Mouse (Mus musculus): ENCODE results near the gene Mpped1. TPM values are rescaled to one million over a fixed set of nuclear protein-coding genes. Genes with fewer than 3 reads are reported as not detected.

Gene Mpped1
- polyA plus RNA-seq, 1 experiment = not detected

GRCm38 (mm10) chr15:83801011-83801410 lies 21.7 kb downstream of the Mpped1 start:
- TF ChIP-seq TCF3 (IDR thresholded peaks at IDR 0.05; ENCODE audit: insufficient read length, low read depth) (no peak), POLR2AphosphoS2 (IDR thresholded peaks at IDR 0.05; ENCODE audit: insufficient read length, low read depth) (no peak), MYOD1 (IDR thresholded peaks at IDR 0.05; ENCODE audit: control insufficient read depth in 1 of 3, insufficient read length in 2 of 3, low read depth in 2 of 3) (no peak), MYOG (IDR thresholded peaks at IDR 0.05; ENCODE audit: control insufficient read depth in 1 of 3, insufficient read depth in 1 of 3, insufficient read length in 2 of 3, low read depth in 2 of 3) (no peak), REST (IDR thresholded peaks at IDR 0.05; ENCODE audit: insufficient read depth, insufficient read length) (no peak), CEBPB (IDR thresholded peaks at IDR 0.05; ENCODE audit: insufficient read depth, poor library complexity, severe bottlenecking) (no peak), E2F4 (IDR thresholded peaks at IDR 0.05; ENCODE audit: insufficient read depth) (no peak), TCF12 (IDR thresholded peaks at IDR 0.05; ENCODE audit: insufficient read depth, poor library complexity, severe bottlenecking) (no peak), POLR2A (IDR thresholded peaks at IDR 0.05; ENCODE audit: insufficient read length, low read depth) (no peak), SRF (IDR thresholded peaks at IDR 0.05; ENCODE audit: control insufficient read depth, insufficient read length, low read depth) (no peak), USF1 (IDR thresholded peaks at IDR 0.05; ENCODE audit: low read depth) (no peak), MAX (IDR thresholded peaks at IDR 0.05; ENCODE audit: low read depth) (no peak)
- Histone ChIP-seq H3K36me3 (ENCODE audit: control insufficient read depth, insufficient read depth) (no peaks in the 10 kb centered on the region), H3K79me2 (ENCODE audit: control insufficient read depth, insufficient read depth) (no peaks in the 10 kb centered on the region), H3ac (ENCODE audit: control insufficient read depth, insufficient read length) (no peak overlapping the region), H3K4me3 (no peak overlapping the region), H3K27me3 (ENCODE audit: control insufficient read depth, insufficient read depth, insufficient read length) (peaks cover 42% of the 10 kb centered on the region), H3K4me2 (ENCODE audit: low read depth) (no peak overlapping the region)

- H3K79me2 ChIP-seq (ENCODE audit: control insufficient read depth, insufficient read depth) = no peaks in the 10 kb centered on the region
- H3K4me3 ChIP-seq = no peak overlapping the region
- TF ChIP-seq TCF3 (IDR thresholded peaks at IDR 0.05; ENCODE audit: insufficient read length, low read depth) = no peak
- no peak for TF ChIP-seq POLR2AphosphoS2 (IDR thresholded peaks at IDR 0.05; ENCODE audit: insufficient read length, low read depth)
- no peak for TF ChIP-seq E2F4 (IDR thresholded peaks at IDR 0.05; ENCODE audit: insufficient read depth)
- TF ChIP-seq MYOD1 (IDR thresholded peaks at IDR 0.05; ENCODE audit: control insufficient read depth in 1 of 3, insufficient read length in 2 of 3, low read depth in 2 of 3) = no peak
- TF ChIP-seq CEBPB (IDR thresholded peaks at IDR 0.05; ENCODE audit: insufficient read depth, poor library complexity, severe bottlenecking) = no peak
- TF ChIP-seq USF1 (IDR thresholded peaks at IDR 0.05; ENCODE audit: low read depth) = no peak
- no peak for TF ChIP-seq SRF (IDR thresholded peaks at IDR 0.05; ENCODE audit: control insufficient read depth, insufficient read length, low read depth)
- no peak overlapping the region for H3ac ChIP-seq (ENCODE audit: control insufficient read depth, insufficient read length)
- no peaks in the 10 kb centered on the region for H3K36me3 ChIP-seq (ENCODE audit: control insufficient read depth, insufficient read depth)
- H3K27me3 ChIP-seq (ENCODE audit: control insufficient read depth, insufficient read depth, insufficient read length) = peaks cover 4% of the 10 kb centered on the region
- H3K4me2 ChIP-seq (ENCODE audit: low read depth) = no peak overlapping the region
Measured at GRCm38 (mm10) chr15:83814106-83814505, 34.8 kb downstream of the Mpped1 start.

- H3K27me3 ChIP-seq (ENCODE audit: control insufficient read depth, insufficient read depth, insufficient read length) = no peaks in the 10 kb centered on the region
- no peaks in the 10 kb centered on the region for H3K36me3 ChIP-seq (ENCODE audit: control insufficient read depth, insufficient read depth)
- H3ac ChIP-seq (ENCODE audit: control insufficient read depth, insufficient read length) = no peak overlapping the region
- no peak overlapping the region for H3K4me2 ChIP-seq (ENCODE audit: low read depth)
- H3K4me3 ChIP-seq = no peak overlapping the region
- TF ChIP-seq TCF3 (IDR thresholded peaks at IDR 0.05; ENCODE audit: insufficient read length, low read depth) (no peak), CEBPB (IDR thresholded peaks at IDR 0.05; ENCODE audit: insufficient read depth, poor library complexity, severe bottlenecking) (no peak), MAX (IDR thresholded peaks at IDR 0.05; ENCODE audit: low read depth) (no peak)
- no peaks in the 10 kb centered on the region for H3K79me2 ChIP-seq (ENCODE audit: control insufficient read depth, insufficient read depth)
Measured at GRCm38 (mm10) chr15:83828011-83828410, 48.7 kb downstream of the Mpped1 start.

- no peak overlapping the region for H3ac ChIP-seq (ENCODE audit: control insufficient read depth, insufficient read length)
- no peak overlapping the region for H3K4me2 ChIP-seq (ENCODE audit: low read depth)
- no peak overlapping the region for H3K4me3 ChIP-seq
- no peaks in the 10 kb centered on the region for H3K79me2 ChIP-seq (ENCODE audit: control insufficient read depth, insufficient read depth)
- no peak for TF ChIP-seq TCF12 (IDR thresholded peaks at IDR 0.05; ENCODE audit: insufficient read depth, poor library complexity, severe bottlenecking)
- TF ChIP-seq E2F4 (IDR thresholded peaks at IDR 0.05; ENCODE audit: insufficient read depth) = no peak
- TF ChIP-seq TCF3 (IDR thresholded peaks at IDR 0.05; ENCODE audit: insufficient read length, low read depth) = no peak
- no peak for TF ChIP-seq MYOD1 (IDR thresholded peaks at IDR 0.05; ENCODE audit: control insufficient read depth in 1 of 3, insufficient read length in 2 of 3, low read depth in 2 of 3)
- no peak for TF ChIP-seq MAX (IDR thresholded peaks at IDR 0.05; ENCODE audit: low read depth)
- TF ChIP-seq POLR2AphosphoS2 (IDR thresholded peaks at IDR 0.05; ENCODE audit: insufficient read length, low read depth) = no peak
- no peak for TF ChIP-seq USF1 (IDR thresholded peaks at IDR 0.05; ENCODE audit: low read depth)
- no peak for TF ChIP-seq REST (IDR thresholded peaks at IDR 0.05; ENCODE audit: insufficient read depth, insufficient read length)
- no peak for TF ChIP-seq SRF (IDR thresholded peaks at IDR 0.05; ENCODE audit: control insufficient read depth, insufficient read length, low read depth)
- no peak for TF ChIP-seq POLR2A (IDR thresholded peaks at IDR 0.05; ENCODE audit: insufficient read length, low read depth)
- TF ChIP-seq MYOG (IDR thresholded peaks at IDR 0.05; ENCODE audit: control insufficient read depth in 1 of 3, insufficient read depth in 1 of 3, insufficient read length in 2 of 3, low read depth in 2 of 3) = no peak
- no peak for TF ChIP-seq CEBPB (IDR thresholded peaks at IDR 0.05; ENCODE audit: insufficient read depth, poor library complexity, severe bottlenecking)
- H3K27me3 ChIP-seq (ENCODE audit: control insufficient read depth, insufficient read depth, insufficient read length) = no peaks in the 10 kb centered on the region
- H3K36me3 ChIP-seq (ENCODE audit: control insufficient read depth, insufficient read depth) = no peaks in the 10 kb centered on the region
Measured at GRCm38 (mm10) chr15:83829226-83829625, 50.0 kb downstream of the Mpped1 start.

DNA sequence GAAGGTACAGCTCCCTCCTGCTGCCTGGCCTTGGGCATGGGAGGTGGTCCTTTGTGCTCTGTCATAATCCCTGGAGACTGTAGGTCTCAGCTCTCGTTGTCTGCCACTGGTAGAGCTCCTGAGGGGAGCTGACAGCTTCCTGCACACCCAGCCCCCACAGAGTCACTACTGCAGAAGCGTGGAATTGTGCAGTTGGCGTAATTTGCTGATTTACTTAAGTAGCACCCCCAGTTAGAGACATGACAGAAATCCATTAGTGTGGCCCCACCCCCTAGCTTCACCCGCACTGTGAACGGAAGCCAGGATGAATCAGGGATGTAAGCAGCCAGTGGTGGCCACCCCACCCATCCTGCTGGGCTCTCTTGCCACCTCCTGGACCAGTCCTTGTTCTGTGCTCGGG lies 53.0 kb downstream of the Mpped1 start:
- Histone ChIP-seq H3ac (ENCODE audit: control insufficient read depth, insufficient read length) (no peak overlapping the region), H3K27me3 (ENCODE audit: control insufficient read depth, insufficient read depth, insufficient read length) (no peaks in the 10 kb centered on the region), H3K4me2 (ENCODE audit: low read depth) (no peak overlapping the region), H3K36me3 (ENCODE audit: control insufficient read depth, insufficient read depth) (no peaks in the 10 kb centered on the region), H3K79me2 (ENCODE audit: control insufficient read depth, insufficient read depth) (no peaks in the 10 kb centered on the region), H3K4me3 (no peak overlapping the region)
- no peak for TF ChIP-seq MYOD1 (IDR thresholded peaks at IDR 0.05; ENCODE audit: control insufficient read depth in 1 of 3, insufficient read length in 2 of 3, low read depth in 2 of 3)
- TF ChIP-seq REST (IDR thresholded peaks at IDR 0.05; ENCODE audit: insufficient read depth, insufficient read length) = no peak
- TF ChIP-seq CEBPB (IDR thresholded peaks at IDR 0.05; ENCODE audit: insufficient read depth, poor library complexity, severe bottlenecking) = no peak
- no peak for TF ChIP-seq TCF12 (IDR thresholded peaks at IDR 0.05; ENCODE audit: insufficient read depth, poor library complexity, severe bottlenecking)
- no peak for TF ChIP-seq SRF (IDR thresholded peaks at IDR 0.05; ENCODE audit: control insufficient read depth, insufficient read length, low read depth)
- TF ChIP-seq TCF3 (IDR thresholded peaks at IDR 0.05; ENCODE audit: insufficient read length, low read depth) = no peak
- no peak for TF ChIP-seq POLR2A (IDR thresholded peaks at IDR 0.05; ENCODE audit: insufficient read length, low read depth)
- no peak for TF ChIP-seq E2F4 (IDR thresholded peaks at IDR 0.05; ENCODE audit: insufficient read depth)
- no peak for TF ChIP-seq USF1 (IDR thresholded peaks at IDR 0.05; ENCODE audit: low read depth)

Data from myocyte (in vitro differentiated cells).